Mouse (Mus musculus) liver, embryonic 11.5 days (tissue): ENCODE results near the gene Mrpl53. TPM values are rescaled to one million over a fixed set of nuclear protein-coding genes. Genes with fewer than 3 reads are reported as not detected.

Experiments used
- ATAC-seq: fragments of 200-750 bp; cut with Nextera tagmentation; replicated peaks from 2 replicates; pipeline ENCODE4 v1.8.0; 2017; ENCODE audit warnings: moderate number of reproducible peaks, mild to moderate bottlenecking, moderate TSS enrichment, moderate library complexity; ENCODE audit not compliant: low FRiP score
- DNase-seq: peaks from one replicate; pipeline ENCODE4 v3.0.0-alpha.2; 2017; ENCODE audit warnings: low spot score
- H3K27ac ChIP-seq: fragments of 300-500 bp; sonication (generic); 2 replicates; pipeline ENCODE4 v1.5.1; 2014; ENCODE audit warnings: mild to moderate bottlenecking, low read depth, low read length, control low read depth
- H3K27me3 ChIP-seq: fragments of 300-500 bp; sonication (generic); replicated peaks from 2 replicates; pipeline ENCODE4 v1.6.1; 2014; ENCODE audit warnings: low read length, mixed read lengths; ENCODE audit not compliant: control insufficient read depth, insufficient read depth
- H3K36me3 ChIP-seq: fragments of 300-500 bp; sonication (generic); 2 replicates; pipeline ENCODE4 v1.6.1; 2014; ENCODE audit warnings: mild to moderate bottlenecking, low read length, moderate library complexity, mixed read lengths; ENCODE audit not compliant: control insufficient read depth, insufficient read depth
- H3K4me1 ChIP-seq: fragments of 300-500 bp; sonication (generic); replicated peaks from 2 replicates; pipeline ENCODE4 v1.6.1; 2014; ENCODE audit warnings: low read length, mixed read lengths; ENCODE audit not compliant: control insufficient read depth, insufficient read depth
- H3K4me2 ChIP-seq: fragments of 300-500 bp; sonication (generic); 2 replicates; pipeline ENCODE4 v1.6.1; 2014; ENCODE audit warnings: mild to moderate bottlenecking, control low read depth, moderate library complexity
- H3K4me3 ChIP-seq: fragments of 300-500 bp; sonication (generic); 2 replicates; pipeline ENCODE4 v1.5.1; 2014; ENCODE audit warnings: low read depth, low read length, control low read depth
- H3K9ac ChIP-seq: fragments of 300-500 bp; sonication (generic); 2 replicates; pipeline ENCODE4 v1.6.1; 2014; ENCODE audit warnings: low read depth, low read length, control low read depth
- H3K9me3 ChIP-seq: fragments of 300-500 bp; sonication (generic); 2 replicates; pipeline ENCODE4 v1.6.1; 2016; ENCODE audit warnings: low read length, inconsistent platforms, mixed read lengths; ENCODE audit not compliant: control insufficient read depth
- WGBS: fragments of 180-500 bp; shearing (Covaris S2); extraction: QIAGEN DNeasy Blood & Tissue Kit; methylation state at CpG from one replicate; pipeline ENCODE4 v1.1.7; 2014; 5-methylcytosine and 5-hydroxymethylcytosine counted together
- polyA plus RNA-seq: library from polyadenylated mRNA; unstranded; fragments of >200 nt; fragmentation: Nextera tagmentation; extraction: Ambion mirVana; gene quantifications from 2 replicates; pipeline ENCODE4 v1.2.1, GENCODE M21; 2014

Mrpl53 gene
- polyA plus RNA-seq, 1 experiment from 2014 or later = 115 TPM

DNA sequence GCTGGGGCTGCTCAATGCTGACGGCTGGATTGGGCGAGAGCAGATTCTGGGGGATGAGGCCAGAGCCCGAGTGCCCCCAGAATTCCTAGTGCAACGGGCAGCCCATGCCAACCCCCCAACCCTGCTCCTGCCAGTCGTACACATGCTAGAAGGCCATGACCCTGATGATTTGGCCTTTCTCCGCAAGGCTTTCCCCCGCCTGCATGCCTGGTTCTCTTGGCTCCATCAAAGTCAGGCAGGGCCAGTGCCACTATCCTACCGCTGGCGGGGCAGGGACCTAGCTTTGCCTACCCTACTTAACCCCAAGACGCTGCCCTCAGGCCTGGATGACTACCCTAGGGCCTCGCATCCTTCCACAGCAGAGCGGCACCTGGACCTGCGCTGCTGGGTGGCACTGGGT is 8.8 kb downstream of the Mrpl53 start:
- Histone ChIP-seq H3K27me3 (no peaks in the 10 kb centered on the region), H3K9me3 (no peaks in the 10 kb centered on the region), H3K4me1 (peaks cover 40% of the 10 kb centered on the region), H3K4me3 (no peak overlapping the region), H3K4me2 (no peak overlapping the region), H3K9ac (no peak overlapping the region), H3K27ac (no peak overlapping the region), H3K36me3 (peaks cover 19% of the 10 kb centered on the region; the same call in 1 of the 2 replicates)
- 94% methylated on average over 13 of the region's 13 CpGs for WGBS
- DNase-seq = no peak
- ATAC-seq = no peak

DNA sequence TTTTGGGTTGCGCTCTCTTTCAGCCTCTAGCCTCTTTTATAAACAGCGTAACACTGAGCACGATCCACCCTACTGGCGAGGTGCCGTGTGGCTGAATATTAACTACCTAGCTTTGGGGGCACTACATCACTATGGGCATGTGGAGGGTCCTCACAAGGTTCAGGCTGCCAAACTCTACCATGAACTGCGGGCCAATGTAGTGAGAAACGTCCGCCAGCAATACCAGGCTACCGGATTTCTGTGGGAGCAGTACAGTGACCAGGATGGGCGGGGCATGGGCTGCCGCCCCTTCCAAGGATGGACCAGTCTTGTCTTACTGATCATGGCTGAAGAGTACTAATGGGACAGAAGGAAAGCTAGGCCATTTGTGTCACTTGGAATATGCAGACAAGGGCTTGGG is 9.5 kb downstream of the Mrpl53 start:
- H3K4me1 ChIP-seq = peaks cover 46% of the 10 kb centered on the region

DNA sequence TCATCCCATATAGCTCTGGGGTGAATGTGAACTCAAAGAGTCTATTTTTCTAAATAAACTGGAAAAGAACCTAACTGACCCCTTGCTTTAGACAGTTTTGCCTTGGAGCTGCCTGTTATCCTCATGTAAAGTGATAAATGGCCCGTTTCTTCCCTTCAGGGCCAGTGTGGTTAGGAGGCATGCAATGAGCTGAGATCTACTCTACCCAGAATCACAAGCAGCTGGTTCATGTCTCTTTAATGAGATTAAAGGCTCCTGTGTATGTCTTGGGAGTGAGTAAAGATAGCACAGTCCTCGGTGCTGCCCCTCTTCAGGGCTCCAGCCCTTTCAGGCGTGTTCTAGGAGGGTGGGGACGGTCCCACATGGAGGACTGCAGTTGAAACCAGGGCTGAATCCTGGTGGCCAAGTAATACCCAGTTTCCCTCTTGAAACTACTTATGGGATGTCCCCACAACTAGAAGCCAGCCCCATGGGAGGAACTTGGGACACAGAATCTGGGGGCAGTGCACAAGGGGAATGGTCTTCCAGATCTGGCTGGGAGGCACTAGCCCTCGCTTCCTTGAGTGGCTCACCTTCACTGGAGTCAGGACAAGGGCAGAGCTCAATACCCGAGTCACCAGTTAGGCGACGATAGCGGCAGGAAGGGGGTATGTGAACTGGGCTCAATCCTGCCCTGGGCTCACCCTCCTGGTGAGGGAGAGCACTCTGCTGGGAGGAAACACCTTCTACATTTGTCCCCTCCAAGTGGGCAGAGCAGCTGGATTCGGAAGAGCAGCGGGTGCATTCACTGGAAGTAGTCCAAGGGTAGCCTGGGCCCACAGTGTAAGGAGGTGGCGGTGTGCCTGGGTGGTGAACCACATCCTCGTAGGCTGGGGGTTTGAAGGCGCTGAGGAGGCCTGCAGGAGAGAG is 10.2 kb downstream of the Mrpl53 start:
- H3K4me2 ChIP-seq = peak overlapping the region; percentile 100

More for the DNA sequence above, 9.5 kb downstream of the Mrpl53 start:
- ATAC-seq (no peak), DNase-seq (no peak)
- Histone ChIP-seq H3K9me3 (no peaks in the 10 kb centered on the region), H3K27ac (no peak overlapping the region), H3K4me3 (no peak overlapping the region), H3K36me3 (peaks cover 21% of the 10 kb centered on the region; the same call in 1 of the 2 replicates), H3K27me3 (no peaks in the 10 kb centered on the region), H3K4me2 (no peak overlapping the region), H3K9ac (no peak overlapping the region)
- WGBS = 84% methylated on average over 11 of the region's 11 CpGs

DNA sequence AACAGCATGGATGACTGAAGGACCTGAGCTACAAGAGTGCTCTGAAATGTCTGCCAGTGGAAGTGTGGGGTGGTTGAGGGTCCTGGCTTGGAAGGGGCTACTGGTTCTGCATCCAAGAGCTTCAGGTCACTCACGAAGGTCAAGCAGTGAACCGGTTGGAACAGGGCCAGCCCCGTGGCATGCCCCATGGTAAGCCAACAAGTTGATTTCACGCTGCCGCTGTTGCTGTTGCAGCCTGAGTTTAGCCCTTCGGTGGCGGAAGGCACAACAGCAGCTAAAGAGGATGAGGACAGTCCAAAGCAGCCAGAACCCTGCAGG is 10.9 kb downstream of the Mrpl53 start:
- Histone ChIP-seq H3K9ac (peak overlapping the region; percentile 78), H3K4me3 (peak overlapping the region; percentile 85), H3K4me2 (peak overlapping the region; percentile 100), H3K27me3 (no peaks in the 10 kb centered on the region), H3K9me3 (no peaks in the 10 kb centered on the region), H3K36me3 (peaks cover 21% of the 10 kb centered on the region; the same call in 1 of the 2 replicates), H3K4me1 (peaks cover 44% of the 10 kb centered on the region), H3K27ac (peak overlapping the region; percentile 34)
- DNase-seq = no peak
- 77% methylated on average over 7 of the region's 7 CpGs for WGBS
- no peak for ATAC-seq

More for the DNA sequence above, 10.2 kb downstream of the Mrpl53 start:
- H3K27me3 ChIP-seq = no peaks in the 10 kb centered on the region
- 67% methylated on average over 14 of the region's 14 CpGs for WGBS
- H3K36me3 ChIP-seq = peaks cover 21% of the 10 kb centered on the region; the same call in 1 of the 2 replicates
- peaks cover 45% of the 10 kb centered on the region for H3K4me1 ChIP-seq
- DNase-seq (no peak), ATAC-seq (no peak)
- no peaks in the 10 kb centered on the region for H3K9me3 ChIP-seq
- peak overlapping the region; percentile 85 for H3K4me3 ChIP-seq
- peak overlapping the region; percentile 34 for H3K27ac ChIP-seq
- peak overlapping the region; percentile 26; the same call in 1 of the 2 replicates for H3K9ac ChIP-seq

DNA sequence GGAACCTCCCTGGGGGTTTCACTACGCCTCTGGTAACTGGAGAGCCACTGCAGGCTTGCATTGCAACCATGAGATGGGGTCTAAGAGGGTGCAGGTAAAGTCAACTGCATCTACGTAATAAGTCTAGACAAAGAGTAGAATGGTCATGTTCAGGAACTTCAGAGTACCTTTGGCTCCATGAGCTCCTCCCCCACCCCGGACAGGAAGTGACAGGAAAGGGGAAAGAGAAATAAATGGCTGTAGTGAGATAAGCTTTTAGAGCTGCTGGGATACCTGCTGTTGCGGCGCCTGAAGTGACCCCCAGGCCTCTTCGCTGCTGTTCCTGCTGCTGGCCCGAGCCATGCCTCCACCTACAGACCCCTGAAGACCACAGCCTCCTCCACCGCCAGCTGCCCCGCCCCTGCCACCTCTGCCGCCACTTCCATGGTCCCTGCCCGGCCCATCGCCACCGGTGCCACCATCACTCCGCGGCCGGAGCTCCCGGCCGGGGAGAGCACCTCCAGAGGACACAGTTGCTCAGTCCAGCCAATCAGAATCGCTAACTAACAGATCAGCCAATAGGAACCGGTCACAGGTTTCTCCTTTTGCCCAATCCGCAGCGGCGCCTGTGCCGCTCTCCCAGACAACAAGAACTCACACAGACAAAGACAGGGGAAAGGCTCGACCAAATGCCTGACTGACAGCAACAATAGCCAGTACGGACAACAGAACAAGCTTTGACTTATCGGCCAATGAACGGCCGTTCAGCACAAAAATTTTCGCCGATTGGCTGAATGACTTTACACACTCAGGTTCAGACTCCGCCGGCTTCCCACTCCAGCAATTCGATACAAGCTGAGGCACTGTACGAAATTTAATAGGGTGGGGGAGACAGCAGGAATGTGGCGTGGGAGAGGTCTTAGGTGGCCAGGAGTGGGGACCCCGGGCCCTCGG is 12.4 kb downstream of the Mrpl53 start, which contains the start of gene Wbp1:
Gene Wbp1, minus strand, starts transcription at position 630 of the 933 bp plus-strand sequence.
- Histone ChIP-seq H3K36me3 (peaks cover 21% of the 10 kb centered on the region; the same call in 1 of the 2 replicates), H3K4me2 (peak within 1 kb of the TSS; percentile 100), H3K4me3 (peak within 1 kb of the TSS; percentile 85), H3K9me3 (no peaks in the 10 kb centered on the region), H3K4me1 (peaks cover 42% of the 10 kb centered on the region), H3K27me3 (no peaks in the 10 kb centered on the region), H3K9ac (peak within 1 kb of the TSS; percentile 88), H3K27ac (peak within 1 kb of the TSS; percentile 97)
- ATAC-seq (peak; percentile 91), DNase-seq (peak; percentile 88)
- under 1% methylated on average over 38 of the region's 38 CpGs for WGBS

DNA sequence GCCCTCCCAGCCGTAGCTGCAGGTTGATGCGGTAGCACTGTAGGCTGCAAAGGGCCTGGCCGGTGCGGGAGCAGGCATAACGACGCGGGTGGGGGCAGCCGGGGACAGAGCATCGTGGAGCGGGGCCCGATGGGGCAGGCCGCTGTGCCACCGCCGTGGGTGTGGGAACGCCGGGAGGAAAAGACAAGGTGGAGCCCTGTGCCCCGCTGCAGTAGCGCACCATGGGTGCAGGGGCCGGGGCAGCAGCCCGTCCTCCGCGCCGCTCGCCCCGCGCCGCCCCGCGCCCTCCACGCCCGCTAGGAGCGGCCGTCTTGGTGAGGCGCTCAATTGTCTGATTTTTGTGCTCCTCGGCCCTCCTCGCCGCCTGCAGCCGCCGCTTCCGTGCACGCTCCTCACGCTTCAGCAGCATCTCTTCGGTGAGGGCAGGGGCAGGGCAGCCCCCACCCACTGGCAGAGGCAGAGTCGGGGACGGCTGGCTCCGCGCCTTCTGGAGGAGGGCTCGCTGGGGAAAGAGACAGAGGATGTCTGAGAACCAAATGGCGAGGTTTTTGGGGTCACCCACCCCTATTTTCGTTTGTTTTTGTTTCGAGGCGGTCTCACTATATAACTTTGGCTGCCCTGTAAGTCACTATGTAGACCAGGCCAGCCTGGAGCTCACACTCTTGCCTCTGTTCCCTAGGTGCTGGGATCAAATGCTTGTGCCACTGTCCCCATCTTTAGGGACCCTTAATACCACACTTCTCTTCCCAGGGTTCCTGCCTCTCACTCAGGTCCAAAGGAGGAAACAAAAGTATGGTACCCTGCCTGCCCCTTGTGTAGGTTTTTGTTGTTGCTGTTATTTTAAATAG is 13.2 kb downstream of the Mrpl53 start:
- WGBS = 2% methylated on average over 52 of the region's 52 CpGs
- Histone ChIP-seq H3K27me3 (no peaks in the 10 kb centered on the region), H3K9ac (peak overlapping the region; percentile 88), H3K27ac (peak overlapping the region; percentile 97), H3K4me2 (peak overlapping the region; percentile 100), H3K9me3 (no peaks in the 10 kb centered on the region), H3K4me1 (peaks cover 33% of the 10 kb centered on the region), H3K36me3 (peaks cover 17% of the 10 kb centered on the region; the same call in 1 of the 2 replicates), H3K4me3 (peak overlapping the region; percentile 85)
- peak; percentile 56 for DNase-seq
- ATAC-seq = peak; percentile 29; the same call in 1 of the 2 replicates

DNA sequence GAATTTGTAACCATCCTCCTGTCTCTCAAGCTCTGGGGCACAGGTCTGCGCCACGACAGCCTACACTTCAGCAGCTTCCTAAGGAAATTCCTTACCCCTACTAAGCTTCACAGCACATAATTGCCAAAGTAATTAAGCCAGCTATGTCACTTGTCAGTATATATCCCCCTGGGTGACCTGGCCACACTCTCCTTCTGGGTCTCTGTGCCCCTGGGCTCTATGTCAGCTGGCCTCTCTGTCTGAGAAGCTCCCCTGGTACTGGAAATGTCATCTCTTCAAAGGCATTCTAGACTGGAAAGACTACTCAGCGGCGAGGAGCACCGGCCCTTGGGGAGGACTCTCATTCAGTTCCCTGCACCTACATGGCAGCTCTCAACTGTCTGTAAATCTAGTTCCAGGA is 14.1 kb downstream of the Mrpl53 start:
- Histone ChIP-seq H3K9ac (peak overlapping the region; percentile 88; the same call in 1 of the 2 replicates), H3K27ac (no peak overlapping the region), H3K36me3 (peaks cover 13% of the 10 kb centered on the region; the same call in 1 of the 2 replicates), H3K4me1 (peaks cover 32% of the 10 kb centered on the region), H3K27me3 (no peaks in the 10 kb centered on the region), H3K4me3 (peak overlapping the region; percentile 85), H3K9me3 (no peaks in the 10 kb centered on the region), H3K4me2 (peak overlapping the region; percentile 100)
- ATAC-seq (no peak), DNase-seq (no peak)
- WGBS = 89% methylated on average over 5 of the region's 5 CpGs
